Mouse (Mus musculus) myocyte (in vitro differentiated cells): Measurements from ENCODE around the gene Epb41l1. TPM values are rescaled to one million over a fixed set of nuclear protein-coding genes. Genes with fewer than 3 reads are reported as not detected.
"Not testable (repeated sequence)": the region's sequence is repeated elsewhere in the genome, so short reads cannot be mapped to it uniquely, and the experiment has no call there.

Experiments used
- H3K27me3 ChIP-seq: one replicate; pipeline ENCODE4 v1.6.1; 2011; ENCODE audit not compliant: control insufficient read depth, insufficient read depth, insufficient read length
- H3K36me3 ChIP-seq: one replicate; pipeline ENCODE4 v1.6.1; 2011; ENCODE audit not compliant: control insufficient read depth, insufficient read depth
- H3K4me2 ChIP-seq: one replicate; pipeline ENCODE4 v1.6.1; 2011; ENCODE audit warnings: low read depth, control low read depth
- H3K4me3 ChIP-seq: one replicate; pipeline ENCODE4 v1.5.1; 2011; ENCODE audit warnings: mild to moderate bottlenecking, control low read depth, moderate library complexity
- H3K79me2 ChIP-seq: one replicate; pipeline ENCODE4 v1.6.1; 2011; ENCODE audit not compliant: control insufficient read depth, insufficient read depth
- H3ac ChIP-seq: one replicate; pipeline ENCODE4 v1.6.1; 2011; ENCODE audit not compliant: control insufficient read depth, insufficient read length
- CEBPB ChIP-seq: IDR thresholded peaks from 2 replicates; pipeline ENCODE4 v1.6.1; 2011; ENCODE audit warnings: mild to moderate bottlenecking, moderate library complexity; ENCODE audit not compliant: poor library complexity, insufficient read depth, severe bottlenecking
- E2F4 ChIP-seq: IDR thresholded peaks from one replicate; pipeline ENCODE4 v1.6.1; 2011; ENCODE audit warnings: mild to moderate bottlenecking, control low read depth, moderate library complexity; ENCODE audit not compliant: insufficient read depth
- MAX ChIP-seq: IDR thresholded peaks from one replicate; pipeline ENCODE4 v1.6.1; 2011; ENCODE audit warnings: low read depth, mild to moderate bottlenecking, control low read depth
- MYOD1 ChIP-seq, 3 experiments: IDR thresholded peaks; one replicate each; pipeline ENCODE4 v1.6.1; 2011; ENCODE audit warnings: control low read depth in 2 of 3, low read depth in 2 of 3, mild to moderate bottlenecking in 2 of 3, moderate library complexity in 1 of 3; ENCODE audit not compliant: insufficient read length in 2 of 3, control insufficient read depth in 1 of 3
- MYOG ChIP-seq, 3 experiments: IDR thresholded peaks; one replicate each; pipeline ENCODE4 v1.6.1; 2011; ENCODE audit warnings: control low read depth in 2 of 3, low read depth in 2 of 3, mild to moderate bottlenecking in 2 of 3; ENCODE audit not compliant: insufficient read length in 2 of 3, control insufficient read depth in 1 of 3, insufficient read depth in 1 of 3
- POLR2A ChIP-seq: IDR thresholded peaks from one replicate; pipeline ENCODE4 v1.6.1; 2011; ENCODE audit warnings: low read depth, mild to moderate bottlenecking, control low read depth, moderate library complexity; ENCODE audit not compliant: insufficient read length
- POLR2AphosphoS2 ChIP-seq: IDR thresholded peaks from one replicate; pipeline ENCODE4 v1.6.1; 2011; ENCODE audit warnings: low read depth, control low read depth; ENCODE audit not compliant: insufficient read length
- REST ChIP-seq: IDR thresholded peaks from one replicate; pipeline ENCODE4 v1.6.1; 2011; ENCODE audit warnings: mild to moderate bottlenecking, control low read depth, moderate library complexity; ENCODE audit not compliant: insufficient read depth, insufficient read length
- SRF ChIP-seq: IDR thresholded peaks from one replicate; pipeline ENCODE4 v1.6.1; 2011; ENCODE audit warnings: low read depth; ENCODE audit not compliant: control insufficient read depth, insufficient read length
- TCF12 ChIP-seq: IDR thresholded peaks from one replicate; pipeline ENCODE4 v1.6.1; 2011; ENCODE audit warnings: mild to moderate bottlenecking, control low read depth; ENCODE audit not compliant: poor library complexity, insufficient read depth, severe bottlenecking
- TCF3 ChIP-seq: IDR thresholded peaks from one replicate; pipeline ENCODE4 v1.6.1; 2011; ENCODE audit warnings: low read depth, control low read depth; ENCODE audit not compliant: insufficient read length
- USF1 ChIP-seq: IDR thresholded peaks from one replicate; pipeline ENCODE4 v1.6.1; 2011; ENCODE audit warnings: low read depth, mild to moderate bottlenecking, control low read depth, moderate library complexity
- polyA plus RNA-seq: library from polyadenylated mRNA; unstranded; fragments of >200 nt; fragmentation: generic; extraction: Trizol; gene quantifications from one replicate; pipeline ENCODE4 v1.2.1, GENCODE M21; 2012; ENCODE audit warnings: missing spikeins

The Epb41l1 gene
- polyA plus RNA-seq, 1 experiment: 16.9 TPM

DNA sequence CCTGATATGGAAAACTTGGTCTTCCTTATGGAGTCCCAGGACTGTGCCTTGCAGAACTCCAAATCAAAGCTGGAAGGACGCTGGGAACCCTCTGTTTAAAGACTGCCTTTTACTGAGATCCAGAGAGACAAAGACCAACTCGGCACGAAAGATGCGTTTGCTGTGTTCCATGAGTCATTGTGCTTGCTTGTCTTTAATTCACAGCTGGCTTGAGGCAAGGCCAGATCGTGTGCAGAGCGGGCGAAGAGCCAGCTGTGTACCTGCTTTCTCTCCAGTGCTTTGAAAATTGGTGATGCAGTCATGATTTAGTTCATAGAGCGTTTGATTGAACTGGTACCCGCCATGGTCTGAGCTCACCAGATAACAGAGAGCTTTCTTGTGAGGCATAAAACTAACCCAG, 94.4 kb downstream of the Epb41l1 start:
- H3K36me3 ChIP-seq: no peaks in the 10 kb centered on the region
- no peak overlapping the region for H3K4me3 ChIP-seq
- no peaks in the 10 kb centered on the region for H3K79me2 ChIP-seq
- no peak overlapping the region for H3K4me2 ChIP-seq
- TF ChIP-seq E2F4 (no peak), USF1 (no peak), SRF (no peak), TCF12 (no peak), POLR2AphosphoS2 (no peak), TCF3 (no peak), MYOG (IDR thresholded peaks at IDR 0.05; ENCODE audit: control insufficient read depth in 1 of 3, insufficient read depth in 1 of 3, insufficient read length in 2 of 3, low read depth in 2 of 3) (no peak), REST (no peak), MAX (no peak), POLR2A (no peak), CEBPB (no peak)
- no peak overlapping the region for H3ac ChIP-seq
- H3K27me3 ChIP-seq: no peaks in the 10 kb centered on the region

DNA sequence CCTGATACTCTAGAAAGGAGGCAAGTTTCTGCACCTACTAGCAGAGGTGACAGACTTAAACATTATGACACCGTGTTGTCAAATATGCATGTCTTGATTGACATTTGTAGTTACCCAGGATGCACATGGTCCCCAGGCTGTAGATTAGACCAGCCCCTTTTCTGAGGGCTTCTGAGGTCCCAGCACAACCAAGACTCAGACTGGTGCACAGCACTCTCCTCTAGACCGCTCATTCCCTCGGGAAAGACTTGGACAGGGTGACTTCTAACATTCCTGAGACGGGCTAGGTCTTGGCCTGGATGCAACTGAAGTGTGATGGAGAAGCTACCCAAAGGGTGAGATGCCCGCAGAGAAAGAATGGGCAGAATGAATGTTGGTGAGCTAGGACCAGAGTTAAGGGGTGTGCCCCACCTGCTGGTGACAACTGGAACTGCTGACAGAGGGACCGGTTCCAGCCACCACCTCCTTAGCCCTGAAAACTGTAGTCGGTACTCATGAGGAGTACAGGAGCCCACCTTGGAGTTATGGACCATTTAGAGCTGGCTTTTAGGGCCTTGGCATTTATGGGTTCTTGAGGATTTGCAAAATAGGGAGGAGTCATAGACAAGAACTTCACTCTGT, 95.0 kb downstream of the Epb41l1 start:
- Histone ChIP-seq H3K36me3 (no peaks in the 10 kb centered on the region), H3K4me3 (no peak overlapping the region)
- no peak for TF ChIP-seq E2F4
- TF ChIP-seq CEBPB: no peak
- TF ChIP-seq POLR2AphosphoS2: no peak
- no peak for TF ChIP-seq USF1
- TF ChIP-seq REST: no peak
- TF ChIP-seq MYOD1 (IDR thresholded peaks at IDR 0.05; ENCODE audit: control insufficient read depth in 1 of 3, insufficient read length in 2 of 3, low read depth in 2 of 3): no peak
- no peak for TF ChIP-seq TCF3
- TF ChIP-seq MAX: no peak
- TF ChIP-seq MYOG (IDR thresholded peaks at IDR 0.05; ENCODE audit: control insufficient read depth in 1 of 3, insufficient read depth in 1 of 3, insufficient read length in 2 of 3, low read depth in 2 of 3): no peak

DNA sequence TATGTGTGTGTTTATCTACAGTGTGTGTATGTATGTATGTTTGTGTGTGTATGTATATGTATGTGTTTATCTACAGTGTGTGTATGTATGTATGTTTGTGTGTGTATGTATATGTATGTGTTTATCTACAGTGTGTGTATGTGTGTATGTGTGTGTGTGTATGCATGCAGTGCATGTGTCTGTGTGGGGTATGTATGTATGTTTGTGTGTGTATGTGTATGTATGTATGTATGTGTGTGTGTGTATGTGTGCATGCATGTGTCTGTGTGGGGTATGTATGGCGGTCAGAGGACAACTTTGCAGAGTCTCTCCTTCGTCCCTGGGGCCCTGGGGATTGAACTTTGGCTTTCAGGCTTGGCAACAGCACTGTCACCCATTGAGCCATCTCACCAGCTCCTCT, 96.0 kb downstream of the Epb41l1 start:
- not testable (repeated sequence) for H3K4me3 ChIP-seq, H3K79me2 ChIP-seq, H3ac ChIP-seq, H3K4me2 ChIP-seq, H3K27me3 ChIP-seq, H3K36me3 ChIP-seq

More for the DNA sequence above, 95.0 kb downstream of the Epb41l1 start:
- Histone ChIP-seq H3K4me2 (no peak overlapping the region), H3K27me3 (no peaks in the 10 kb centered on the region), H3K79me2 (no peaks in the 10 kb centered on the region), H3ac (no peak overlapping the region)

DNA sequence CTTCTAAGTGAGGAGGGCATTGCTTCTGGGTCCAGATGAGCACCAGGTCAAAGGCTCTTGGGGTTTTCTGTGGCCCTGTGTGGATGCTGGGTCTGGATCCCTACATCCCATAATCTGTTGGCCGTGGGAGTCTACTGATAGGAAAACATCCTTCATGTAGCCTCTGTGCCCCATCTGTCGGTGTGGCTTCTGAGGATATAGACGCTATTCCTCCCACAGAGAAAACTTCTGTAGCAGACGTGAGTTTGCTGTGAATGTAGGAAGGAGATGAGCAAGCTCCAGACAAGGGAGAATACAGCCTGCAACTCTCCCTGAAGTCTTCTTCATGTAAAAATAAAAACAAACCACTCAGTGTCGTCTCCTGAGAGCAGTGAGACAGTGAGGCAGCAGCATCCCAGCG, 97.6 kb downstream of the Epb41l1 start:
- TF ChIP-seq POLR2A: no peak
- TF ChIP-seq USF1: no peak
- TF ChIP-seq SRF: no peak
- no peak for TF ChIP-seq MAX
- TF ChIP-seq MYOG (IDR thresholded peaks at IDR 0.05; ENCODE audit: control insufficient read depth in 1 of 3, insufficient read depth in 1 of 3, insufficient read length in 2 of 3, low read depth in 2 of 3): no peak
- no peak for TF ChIP-seq TCF3
- TF ChIP-seq POLR2AphosphoS2: no peak
- TF ChIP-seq MYOD1 (IDR thresholded peaks at IDR 0.05; ENCODE audit: control insufficient read depth in 1 of 3, insufficient read length in 2 of 3, low read depth in 2 of 3): no peak
- TF ChIP-seq E2F4: no peak
- Histone ChIP-seq H3K36me3 (no peaks in the 10 kb centered on the region), H3K79me2 (no peaks in the 10 kb centered on the region), H3K27me3 (no peaks in the 10 kb centered on the region), H3K4me3 (no peak overlapping the region), H3K4me2 (no peak overlapping the region), H3ac (no peak overlapping the region)

DNA sequence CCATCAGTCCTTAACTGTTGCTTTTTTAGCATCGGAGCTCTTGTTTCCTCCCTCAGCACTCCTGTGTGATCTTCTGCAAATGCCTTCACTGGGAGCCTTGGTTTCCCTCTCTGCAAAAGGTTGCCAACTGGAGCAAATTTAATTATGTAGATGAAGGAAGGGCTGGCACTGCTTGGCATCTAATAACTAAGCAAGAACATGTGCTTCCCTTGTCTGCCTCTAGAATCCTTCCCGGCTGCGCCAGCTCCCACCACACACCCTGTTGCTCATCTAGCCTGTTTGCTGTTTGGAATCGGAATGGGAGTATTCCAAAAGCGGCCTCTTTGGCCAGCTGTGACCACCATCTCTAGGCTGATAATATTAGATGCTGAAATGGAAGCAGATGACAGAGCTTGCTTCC, 98.9 kb downstream of the Epb41l1 start:
- H3K4me3 ChIP-seq: no peak overlapping the region
- H3ac ChIP-seq: no peak overlapping the region
- no peak overlapping the region for H3K4me2 ChIP-seq
- no peaks in the 10 kb centered on the region for H3K79me2 ChIP-seq
- H3K36me3 ChIP-seq: no peaks in the 10 kb centered on the region
- no peak for TF ChIP-seq SRF
- no peak for TF ChIP-seq MYOG (IDR thresholded peaks at IDR 0.05; ENCODE audit: control insufficient read depth in 1 of 3, insufficient read depth in 1 of 3, insufficient read length in 2 of 3, low read depth in 2 of 3)
- TF ChIP-seq MAX: no peak
- TF ChIP-seq POLR2A: no peak
- TF ChIP-seq TCF12: no peak
- TF ChIP-seq TCF3: no peak
- TF ChIP-seq POLR2AphosphoS2: no peak
- no peaks in the 10 kb centered on the region for H3K27me3 ChIP-seq
